Mouse (Mus musculus): ENCODE results near the gene Pde3a.

GRCm38 (mm10) chr6:141352277-141352676 lies 103.2 kb downstream of the Pde3a start:
- no peak for TF ChIP-seq CTCF (IDR thresholded peaks at IDR 0.05; ENCODE audit: control insufficient read depth, insufficient read depth, insufficient replicate concordance, low read depth, low read length)
- no peak for TF ChIP-seq POLR2A (IDR thresholded peaks at IDR 0.05; ENCODE audit: control insufficient read depth, low read depth, low read length)

Data from testis, adult 2 months (tissue).